Mouse (Mus musculus) forebrain, embryonic 10.5 days (tissue): ENCODE results near the gene Stoml1. TPM values are rescaled to one million over a fixed set of nuclear protein-coding genes. Genes with fewer than 3 reads are reported as not detected.
A peak's percentile ranks its signal among the peaks of the same experiment; 100 is the strongest.

ENCODE experiments used
- DNase-seq: peaks from one replicate; pipeline ENCODE4 v3.0.0-alpha.2; 2017; ENCODE audit warnings: low spot score; ENCODE audit errors: extremely low spot score
- H3K27ac ChIP-seq: fragments of 300-500 bp; sonication (generic); 2 replicates; pipeline ENCODE4 v1.5.1; 2016; ENCODE audit warnings: mild to moderate bottlenecking
- H3K27me3 ChIP-seq: fragments of 300-500 bp; sonication (generic); 2 replicates; pipeline ENCODE4 v1.6.1; 2016; ENCODE audit warnings: mild to moderate bottlenecking; ENCODE audit not compliant: poor library complexity, severe bottlenecking
- H3K36me3 ChIP-seq: fragments of 300-500 bp; sonication (generic); replicated peaks from 2 replicates; pipeline ENCODE4 v1.6.1; 2016; ENCODE audit warnings: mild to moderate bottlenecking, moderate library complexity
- H3K4me1 ChIP-seq: fragments of 300-500 bp; sonication (generic); 2 replicates; pipeline ENCODE4 v1.6.1; 2016
- H3K4me3 ChIP-seq: fragments of 300-500 bp; sonication (generic); 2 replicates; pipeline ENCODE4 v1.5.1; 2016; ENCODE audit warnings: mild to moderate bottlenecking, moderate library complexity
- H3K9me3 ChIP-seq: fragments of 300-500 bp; sonication (generic); 2 replicates; pipeline ENCODE4 v1.6.1; 2016; ENCODE audit warnings: mild to moderate bottlenecking, moderate library complexity
- WGBS: fragments of 180-500 bp; shearing (Covaris S2); methylation state at CpG from one replicate; pipeline ENCODE4 v1.1.7; 2016; 5-methylcytosine and 5-hydroxymethylcytosine counted together
- polyA plus RNA-seq: library from polyadenylated mRNA; unstranded; fragments of >200 nt; fragmentation: Nextera tagmentation; extraction: Ambion mirVana; gene quantifications from 2 replicates; pipeline ENCODE4 v1.2.1, GENCODE M21; 2016

The Stoml1 gene
- polyA plus RNA-seq, 1 experiment from 2014 or later, result 28.8 TPM

- DNase-seq, result no peak
- no peaks in the 10 kb centered on the region for H3K27me3 ChIP-seq
- 50% methylated on average over 4 of the region's 4 CpGs for WGBS
- H3K4me3 ChIP-seq, result no peak overlapping the region
- no peak overlapping the region for H3K27ac ChIP-seq
- H3K9me3 ChIP-seq, result no peaks in the 10 kb centered on the region
- no peaks in the 10 kb centered on the region for H3K36me3 ChIP-seq
- H3K4me1 ChIP-seq, result peaks cover 21% of the 10 kb centered on the region
Observed at GRCm38 (mm10) chr9:58278821-58279723, 26.1 kb downstream of the Stoml1 start.

- WGBS, result 72% methylated on average over 5 of the region's 5 CpGs
- Histone ChIP-seq H3K36me3 (no peaks in the 10 kb centered on the region), H3K4me3 (no peak overlapping the region), H3K9me3 (no peaks in the 10 kb centered on the region), H3K27ac (no peak overlapping the region), H3K4me1 (peaks cover 16% of the 10 kb centered on the region), H3K27me3 (no peaks in the 10 kb centered on the region)
- DNase-seq, result no peak
Observed at GRCm38 (mm10) chr9:58279780-58280179, 26.8 kb downstream of the Stoml1 start.

GRCm38 (mm10) chr9:58280259-58281109 lies 27.5 kb downstream of the Stoml1 start:
- H3K4me3 ChIP-seq, result no peak overlapping the region
- DNase-seq, result peak; percentile 66
- H3K36me3 ChIP-seq, result no peaks in the 10 kb centered on the region
- WGBS, result 40% methylated on average over 9 of the region's 9 CpGs
- no peaks in the 10 kb centered on the region for H3K27me3 ChIP-seq
- H3K4me1 ChIP-seq, result peaks cover 9% of the 10 kb centered on the region
- no peaks in the 10 kb centered on the region for H3K9me3 ChIP-seq
- no peak overlapping the region for H3K27ac ChIP-seq

- DNase-seq, result no peak
- Histone ChIP-seq H3K4me1 (peaks cover 4% of the 10 kb centered on the region), H3K27me3 (no peaks in the 10 kb centered on the region), H3K9me3 (no peaks in the 10 kb centered on the region), H3K27ac (no peak overlapping the region), H3K36me3 (no peaks in the 10 kb centered on the region), H3K4me3 (no peak overlapping the region)
- WGBS, result 45% methylated on average over 3 of the region's 3 CpGs
Observed at GRCm38 (mm10) chr9:58281597-58281996, 28.6 kb downstream of the Stoml1 start.

- H3K4me1 ChIP-seq, result peaks cover 4% of the 10 kb centered on the region
- H3K9me3 ChIP-seq, result no peaks in the 10 kb centered on the region
- no peaks in the 10 kb centered on the region for H3K27me3 ChIP-seq
- no peak overlapping the region for H3K27ac ChIP-seq
- WGBS, result 83% methylated on average over 7 of the region's 7 CpGs
- DNase-seq, result no peak
- no peak overlapping the region for H3K4me3 ChIP-seq
- H3K36me3 ChIP-seq, result no peaks in the 10 kb centered on the region
Observed at GRCm38 (mm10) chr9:58283431-58283830, 30.5 kb downstream of the Stoml1 start.

- H3K9me3 ChIP-seq, result no peaks in the 10 kb centered on the region
- 79% methylated on average over 1 of the region's 1 CpGs for WGBS
- H3K36me3 ChIP-seq, result 0 out of 2 replicates have a peak, but pooled peaks cover 2% of the 10 kb centered on the region
- no peak overlapping the region for H3K27ac ChIP-seq
- DNase-seq, result no peak
- H3K4me3 ChIP-seq, result no peak overlapping the region
- no peaks in the 10 kb centered on the region for H3K27me3 ChIP-seq
- peaks cover under 1% of the 10 kb centered on the region for H3K4me1 ChIP-seq
Observed at GRCm38 (mm10) chr9:58289090-58289489, 36.1 kb downstream of the Stoml1 start.

GRCm38 (mm10) chr9:58289901-58290300 lies 36.9 kb downstream of the Stoml1 start:
- 92% methylated on average over 2 of the region's 2 CpGs for WGBS
- no peak overlapping the region for H3K27ac ChIP-seq
- DNase-seq, result no peak

GRCm38 (mm10) chr9:58294527-58294926 lies 41.6 kb downstream of the Stoml1 start:
- H3K36me3 ChIP-seq, result 0 out of 2 replicates have a peak, but pooled peaks cover 2% of the 10 kb centered on the region
- 54% methylated on average over 7 of the region's 7 CpGs for WGBS
- no peak overlapping the region for H3K27ac ChIP-seq
- H3K4me3 ChIP-seq, result no peak overlapping the region
- no peaks in the 10 kb centered on the region for H3K9me3 ChIP-seq
- no peak for DNase-seq
- no peaks in the 10 kb centered on the region for H3K27me3 ChIP-seq
- H3K4me1 ChIP-seq, result peaks cover 37% of the 10 kb centered on the region

More at GRCm38 (mm10) chr9:58289901-58290300, 36.9 kb downstream of the Stoml1 start:
- H3K36me3 ChIP-seq, result 0 out of 2 replicates have a peak, but pooled peaks cover 2% of the 10 kb centered on the region
- no peaks in the 10 kb centered on the region for H3K27me3 ChIP-seq
- H3K9me3 ChIP-seq, result no peaks in the 10 kb centered on the region
- H3K4me3 ChIP-seq, result no peak overlapping the region
- peaks cover 7% of the 10 kb centered on the region for H3K4me1 ChIP-seq

- peaks cover 41% of the 10 kb centered on the region for H3K4me1 ChIP-seq
- no peak for DNase-seq
- no peaks in the 10 kb centered on the region for H3K9me3 ChIP-seq
- H3K27me3 ChIP-seq, result no peaks in the 10 kb centered on the region
- 85% methylated on average over 3 of the region's 3 CpGs for WGBS
- 0 out of 2 replicates have a peak, but pooled peaks cover 2% of the 10 kb centered on the region for H3K36me3 ChIP-seq
- no peak overlapping the region for H3K4me3 ChIP-seq
- peak overlapping the region; percentile 84 for H3K27ac ChIP-seq
Observed at GRCm38 (mm10) chr9:58295345-58295744, 42.4 kb downstream of the Stoml1 start.

GRCm38 (mm10) chr9:58295766-58296361 lies 42.9 kb downstream of the Stoml1 start:
- Histone ChIP-seq H3K27ac (peak overlapping the region; percentile 84), H3K27me3 (no peaks in the 10 kb centered on the region)

GRCm38 (mm10) chr9:58297065-58297464 lies 44.1 kb downstream of the Stoml1 start:
- WGBS, result 95% methylated on average over 6 of the region's 6 CpGs
- Histone ChIP-seq H3K4me3 (no peak overlapping the region), H3K27me3 (no peaks in the 10 kb centered on the region), H3K27ac (peak overlapping the region; percentile 44; the same call in 1 of the 2 replicates), H3K9me3 (no peaks in the 10 kb centered on the region), H3K36me3 (0 out of 2 replicates have a peak, but pooled peaks cover 2% of the 10 kb centered on the region), H3K4me1 (peaks cover 41% of the 10 kb centered on the region)
- DNase-seq, result no peak

More at GRCm38 (mm10) chr9:58295766-58296361, 42.9 kb downstream of the Stoml1 start:
- peak; percentile 38 for DNase-seq
- no peak overlapping the region for H3K4me3 ChIP-seq
- 0 out of 2 replicates have a peak, but pooled peaks cover 2% of the 10 kb centered on the region for H3K36me3 ChIP-seq
- H3K4me1 ChIP-seq, result peaks cover 41% of the 10 kb centered on the region
- H3K9me3 ChIP-seq, result no peaks in the 10 kb centered on the region
- 16% methylated on average over 9 of the region's 9 CpGs for WGBS

- Histone ChIP-seq H3K36me3 (0 out of 2 replicates have a peak, but pooled peaks cover 2% of the 10 kb centered on the region), H3K4me3 (no peak overlapping the region), H3K27me3 (no peaks in the 10 kb centered on the region), H3K9me3 (no peaks in the 10 kb centered on the region), H3K4me1 (peaks cover 45% of the 10 kb centered on the region), H3K27ac (0 out of 2 replicates have a peak overlapping the region, but pooled peaks have one; percentile 48)
- 78% methylated on average over 4 of the region's 4 CpGs for WGBS
- DNase-seq, result no peak
Observed at GRCm38 (mm10) chr9:58297961-58298477, 45.1 kb downstream of the Stoml1 start.
